Mouse (Mus musculus): ENCODE measurements around the gene Zfp78. TPM values are rescaled to one million over a fixed set of nuclear protein-coding genes. Genes with fewer than 3 reads are reported as not detected.

The Zfp78 gene
- polyA plus RNA-seq, 1 experiment from 2014 or later = 3.4 TPM

DNA sequence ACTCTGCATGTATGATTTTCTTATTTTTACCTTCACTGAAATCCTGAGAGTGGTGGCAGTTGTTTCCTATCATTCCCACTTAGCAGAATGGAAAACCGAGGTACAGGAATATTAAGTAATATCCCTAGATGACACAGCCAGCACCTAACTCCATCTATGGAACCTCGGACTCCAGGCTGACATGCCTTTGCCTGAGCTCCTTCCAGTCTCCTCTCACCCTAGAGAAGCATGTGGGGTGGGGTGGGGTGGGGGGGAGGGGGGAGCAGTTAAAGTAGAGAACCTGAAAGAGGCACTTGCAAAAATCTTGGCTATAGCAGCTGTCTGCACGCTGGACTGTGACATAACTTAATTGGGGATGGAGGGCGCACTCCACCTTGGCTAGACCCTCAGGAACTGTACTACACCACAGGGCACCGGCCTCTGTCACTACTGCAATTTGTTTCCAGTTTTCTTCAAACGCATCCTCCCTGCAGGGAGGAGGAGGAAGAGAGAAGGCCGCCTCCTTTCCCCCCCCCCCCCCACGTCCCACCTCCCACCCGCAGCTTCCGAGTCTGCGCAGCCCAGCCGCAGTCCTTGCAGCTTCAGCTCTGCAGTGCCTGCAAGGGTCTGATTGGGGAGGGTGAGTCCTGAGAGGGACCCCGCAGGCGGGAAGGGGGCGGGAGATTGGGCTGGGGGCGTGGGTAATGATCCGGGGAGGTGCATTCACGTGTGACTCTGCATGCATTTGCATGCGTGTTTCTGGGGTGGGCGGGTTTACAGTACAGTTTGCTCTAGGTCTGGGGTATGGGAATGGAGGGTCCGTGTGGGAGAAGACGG, 51.8 kb downstream of the Zfp78 start:
- no peaks in the 10 kb centered on the region for H3K36me3 ChIP-seq (ENCODE audit: control insufficient read depth, insufficient read depth, low read length)
- ATAC-seq (ENCODE audit: low FRiP score) (peak; percentile 77), DNase-seq (ENCODE audit: low spot score) (peak; percentile 6)
- H3K4me1 ChIP-seq (replicated peaks; ENCODE audit: control insufficient read depth, insufficient read depth, low read length) = no peaks in the 10 kb centered on the region
- H3K27me3 ChIP-seq (ENCODE audit: control insufficient read depth, insufficient read depth, low read length) = no peaks in the 10 kb centered on the region
- H3K4me2 ChIP-seq (replicated peaks; ENCODE audit: low read depth, low read length) = peak overlapping the region; percentile 23
- 6% methylated on average over 20 of the region's 22 CpGs for WGBS
- H3K27ac ChIP-seq (ENCODE audit: low read depth, low read length) = no peak overlapping the region
- H3K9me3 ChIP-seq (ENCODE audit: control insufficient read depth, low read length) = no peaks in the 10 kb centered on the region
- peak overlapping the region; percentile 19 for H3K4me3 ChIP-seq (ENCODE audit: low read depth, low read length)
- no peak overlapping the region for H3K9ac ChIP-seq (ENCODE audit: low read depth, low read length)

- Histone ChIP-seq H3K4me1 (replicated peaks; ENCODE audit: control insufficient read depth, insufficient read depth, low read length) (no peaks in the 10 kb centered on the region), H3K27ac (ENCODE audit: low read depth, low read length) (no peak overlapping the region), H3K9ac (ENCODE audit: low read depth, low read length) (no peak overlapping the region), H3K4me3 (ENCODE audit: low read depth, low read length) (peak overlapping the region; percentile 19; the same call in 1 of the 2 replicates), H3K27me3 (ENCODE audit: control insufficient read depth, insufficient read depth, low read length) (no peaks in the 10 kb centered on the region), H3K4me2 (replicated peaks; ENCODE audit: low read depth, low read length) (peak overlapping the region; percentile 23), H3K36me3 (ENCODE audit: control insufficient read depth, insufficient read depth, low read length) (no peaks in the 10 kb centered on the region), H3K9me3 (ENCODE audit: control insufficient read depth, low read length) (no peaks in the 10 kb centered on the region)
- DNase-seq (ENCODE audit: low spot score) (no peak), ATAC-seq (ENCODE audit: low FRiP score) (peak; percentile 29)
- 17% methylated on average over 8 of the region's 8 CpGs for WGBS
Measured at GRCm38 (mm10) chr7:6415442-6415787, 52.3 kb downstream of the Zfp78 start.

GRCm38 (mm10) chr7:6419894-6420293, 56.8 kb downstream of the Zfp78 start:
- Histone ChIP-seq H3K36me3 (ENCODE audit: control insufficient read depth, insufficient read depth, low read length) (no peaks in the 10 kb centered on the region), H3K4me1 (replicated peaks; ENCODE audit: control insufficient read depth, insufficient read depth, low read length) (no peaks in the 10 kb centered on the region), H3K9ac (ENCODE audit: low read depth, low read length) (no peak overlapping the region), H3K4me3 (ENCODE audit: low read depth, low read length) (no peak overlapping the region), H3K27ac (ENCODE audit: low read depth, low read length) (no peak overlapping the region), H3K27me3 (ENCODE audit: control insufficient read depth, insufficient read depth, low read length) (no peaks in the 10 kb centered on the region), H3K4me2 (replicated peaks; ENCODE audit: low read depth, low read length) (no peak overlapping the region), H3K9me3 (ENCODE audit: control insufficient read depth, low read length) (no peaks in the 10 kb centered on the region)
- WGBS = 79% methylated on average over 6 of the region's 6 CpGs
- ATAC-seq (ENCODE audit: low FRiP score) (no peak), DNase-seq (ENCODE audit: low spot score) (no peak)

GRCm38 (mm10) chr7:6429381-6429780, 66.3 kb downstream of the Zfp78 start:
- DNase-seq (ENCODE audit: low spot score) = no peak
- WGBS = 90% methylated on average over 3 of the region's 3 CpGs
- ATAC-seq (ENCODE audit: low FRiP score) = no peak
- H3K9ac ChIP-seq (ENCODE audit: low read depth, low read length) = no peak overlapping the region
- no peaks in the 10 kb centered on the region for H3K9me3 ChIP-seq (ENCODE audit: control insufficient read depth, low read length)
- no peak overlapping the region for H3K4me2 ChIP-seq (replicated peaks; ENCODE audit: low read depth, low read length)
- no peak overlapping the region for H3K27ac ChIP-seq (ENCODE audit: low read depth, low read length)
- H3K27me3 ChIP-seq (ENCODE audit: control insufficient read depth, insufficient read depth, low read length) = no peaks in the 10 kb centered on the region
- H3K4me3 ChIP-seq (ENCODE audit: low read depth, low read length) = no peak overlapping the region
- H3K4me1 ChIP-seq (replicated peaks; ENCODE audit: control insufficient read depth, insufficient read depth, low read length) = no peaks in the 10 kb centered on the region
- no peaks in the 10 kb centered on the region for H3K36me3 ChIP-seq (ENCODE audit: control insufficient read depth, insufficient read depth, low read length)

DNA sequence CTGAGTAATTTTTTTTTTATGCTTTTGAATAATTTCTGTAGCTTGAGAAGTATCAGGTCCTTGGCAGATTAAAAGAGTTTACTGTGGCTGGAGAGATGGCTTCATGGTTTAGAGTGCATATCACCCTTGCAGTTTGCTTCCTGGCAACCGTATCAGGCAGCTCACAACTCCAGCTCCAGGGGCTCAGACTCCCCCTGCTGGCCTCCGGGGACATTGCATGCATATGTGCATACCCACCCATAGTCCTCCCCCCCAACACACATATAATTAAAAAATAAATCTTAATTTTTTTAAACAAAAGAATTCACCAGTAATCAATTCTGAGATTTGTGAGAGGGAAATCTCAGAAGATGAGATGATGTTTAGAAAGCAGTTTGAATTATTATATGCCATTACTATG, 67.3 kb downstream of the Zfp78 start:
- WGBS = 48% methylated on average over 2 of the region's 2 CpGs
- Histone ChIP-seq H3K4me3 (ENCODE audit: low read depth, low read length) (no peak overlapping the region), H3K27me3 (ENCODE audit: control insufficient read depth, insufficient read depth, low read length) (no peaks in the 10 kb centered on the region), H3K4me1 (replicated peaks; ENCODE audit: control insufficient read depth, insufficient read depth, low read length) (no peaks in the 10 kb centered on the region; the same call in 1 of the 2 replicates), H3K36me3 (ENCODE audit: control insufficient read depth, insufficient read depth, low read length) (no peaks in the 10 kb centered on the region), H3K27ac (ENCODE audit: low read depth, low read length) (no peak overlapping the region), H3K4me2 (replicated peaks; ENCODE audit: low read depth, low read length) (no peak overlapping the region), H3K9ac (ENCODE audit: low read depth, low read length) (no peak overlapping the region), H3K9me3 (ENCODE audit: control insufficient read depth, low read length) (no peaks in the 10 kb centered on the region)
- DNase-seq (ENCODE audit: low spot score) (peak; percentile 58), ATAC-seq (ENCODE audit: low FRiP score) (no peak)

Other genes with a start within 250 kb of the Zfp78 start
- gene Zfp787, start 207.3 kb upstream of the Zfp78 start, polyA plus RNA-seq (2014; fragmentation: Nextera tagmentation; extraction: Ambion mirVana) = 11.3 and 13.0 TPM in 2 replicates
- 67.9 and 73.1 TPM in 2 replicates for gene Zfp444, start 191.1 kb upstream of the Zfp78 start, polyA plus RNA-seq (2014; fragmentation: Nextera tagmentation; extraction: Ambion mirVana)
- not detected in 2 replicates for gene Galp, start 166.2 kb upstream of the Zfp78 start, polyA plus RNA-seq (2014; fragmentation: Nextera tagmentation; extraction: Ambion mirVana)
- gene Zscan5b, start 141.0 kb upstream of the Zfp78 start, polyA plus RNA-seq (2014; fragmentation: Nextera tagmentation; extraction: Ambion mirVana) = not detected in 2 replicates
- gene Epp13, start 110.6 kb upstream of the Zfp78 start, polyA plus RNA-seq (2014; fragmentation: Nextera tagmentation; extraction: Ambion mirVana) = not detected in 2 replicates
- 15.1 and 16.5 TPM in 2 replicates for gene Zfp667, start 76.7 kb upstream of the Zfp78 start, polyA plus RNA-seq (2014; fragmentation: Nextera tagmentation; extraction: Ambion mirVana)
- gene Zfp583, start 32.0 kb upstream of the Zfp78 start, polyA plus RNA-seq (2014; fragmentation: Nextera tagmentation; extraction: Ambion mirVana) = 8.5 and 10.3 TPM in 2 replicates
- gene Gm3854, start 19.5 kb upstream of the Zfp78 start, polyA plus RNA-seq (2014; fragmentation: Nextera tagmentation; extraction: Ambion mirVana) = 2.5 and 3.7 TPM in 2 replicates
- 14.2 and 15.3 TPM in 2 replicates for gene Zfp28, start 20.0 kb downstream of the Zfp78 start, polyA plus RNA-seq (2014; fragmentation: Nextera tagmentation; extraction: Ambion mirVana)
- gene Smim17, start 35.4 kb downstream of the Zfp78 start, polyA plus RNA-seq (2014; fragmentation: Nextera tagmentation; extraction: Ambion mirVana) = 0.76 and 0.78 TPM in 2 replicates
- gene Gm20715, start 47.0 kb downstream of the Zfp78 start, polyA plus RNA-seq (2014; fragmentation: Nextera tagmentation; extraction: Ambion mirVana) = not detected in 2 replicates
- not detected in 2 replicates for gene Olfr1344, start 75.4 kb downstream of the Zfp78 start, polyA plus RNA-seq (2014; fragmentation: Nextera tagmentation; extraction: Ambion mirVana)
- gene Olfr1336, start 92.9 kb downstream of the Zfp78 start, polyA plus RNA-seq (2014; fragmentation: Nextera tagmentation; extraction: Ambion mirVana) = 0.03 TPM in 1 of 2 replicates, not detected in the other
- gene Olfr1346, start 103.8 kb downstream of the Zfp78 start, polyA plus RNA-seq (2014; fragmentation: Nextera tagmentation; extraction: Ambion mirVana) = not detected in 2 replicates
- gene Olfr5, start 123.7 kb downstream of the Zfp78 start, polyA plus RNA-seq (2014; fragmentation: Nextera tagmentation; extraction: Ambion mirVana) = not detected in 2 replicates
- gene Olfr1347, start 136.5 kb downstream of the Zfp78 start, polyA plus RNA-seq (2014; fragmentation: Nextera tagmentation; extraction: Ambion mirVana) = not detected in 2 replicates
- gene Olfr1348, start 145.5 kb downstream of the Zfp78 start, polyA plus RNA-seq (2014; fragmentation: Nextera tagmentation; extraction: Ambion mirVana) = not detected in 2 replicates
- gene Olfr1349, start 159.7 kb downstream of the Zfp78 start, polyA plus RNA-seq (2014; fragmentation: Nextera tagmentation; extraction: Ambion mirVana) = not detected in 2 replicates
- not detected in 2 replicates for gene Olfr1350, start 201.6 kb downstream of the Zfp78 start, polyA plus RNA-seq (2014; fragmentation: Nextera tagmentation; extraction: Ambion mirVana)

Measured in hindbrain, embryonic 11.5 days (tissue).